34 mouse cellular contexts compared by ENCODE assay signal in genomic region chr2:104842559-104842958, GRCm38 (mm10). TPM values are rescaled to one million over a fixed set of nuclear protein-coding genes. Genes with fewer than 3 reads are reported as not detected.
"Had no signal": no experiment of that assay in that cellular context is flagged by ENCODE, and none has a peak within 500 bp of the region (broad histone marks: within the 10 kb centered on the region; RNA-seq: fewer than 3 reads in every experiment).

No protein-coding gene starts in this region.

- H3K4me1 ChIP-seq: liver, embryonic 12.5 days; liver, embryonic 13.5 days; lung, embryonic 15.5 days; midbrain, embryonic 12.5 days; neural tube, embryonic 12.5 days had no signal

- DNase-seq: left cerebral cortex, postnatal 4 days; liver; liver, embryonic 13.5 days; liver, postnatal 0 days; lung, adult 18-20 months; lung, adult 2 months; lung, embryonic 14.5 days; lung, postnatal 10 days; lung, postnatal 14 days; lung, postnatal 36 days; lung, postnatal 4 days; midbrain, embryonic 14.5 days had no signal

- H3K9me3 ChIP-seq: limb, embryonic 10.5 days; limb, embryonic 12.5 days; limb, embryonic 15.5 days; liver, embryonic 12.5 days; liver, embryonic 13.5 days; liver, embryonic 15.5 days; lung, embryonic 15.5 days; megakaryocyte, embryonic 14.5 days; midbrain, embryonic 10.5 days; midbrain, embryonic 12.5 days; midbrain, embryonic 13.5 days; neural tube, embryonic 12.5 days had no signal

- H3K9ac ChIP-seq: limb, embryonic 12.5 days; limb, embryonic 13.5 days; limb, embryonic 15.5 days; liver, embryonic 12.5 days; liver, embryonic 13.5 days; liver, embryonic 14.5 days; liver, embryonic 15.5 days; liver, postnatal 0 days; lung, embryonic 14.5 days; lung, embryonic 15.5 days; midbrain, embryonic 12.5 days; midbrain, embryonic 13.5 days; neural tube, embryonic 12.5 days had no signal

- H3K27ac ChIP-seq: limb, embryonic 10.5 days; limb, embryonic 12.5 days; limb, embryonic 13.5 days; limb, embryonic 15.5 days; liver, embryonic 12.5 days; liver, embryonic 13.5 days; liver, embryonic 14.5 days; liver, embryonic 15.5 days; lung, embryonic 15.5 days; macrophage; midbrain, embryonic 10.5 days; midbrain, embryonic 12.5 days; midbrain, embryonic 13.5 days; neural tube, embryonic 12.5 days had no signal

- H3K4me3 ChIP-seq: limb, embryonic 10.5 days; limb, embryonic 12.5 days; limb, embryonic 13.5 days; limb, embryonic 15.5 days; liver, embryonic 12.5 days; liver, embryonic 13.5 days; liver, embryonic 15.5 days; lung, embryonic 15.5 days; megakaryocyte, embryonic 14.5 days; midbrain, embryonic 10.5 days; midbrain, embryonic 12.5 days; midbrain, embryonic 13.5 days; myocyte; neural tube, embryonic 12.5 days had no signal

- H3K36me3 ChIP-seq: limb, embryonic 10.5 days; limb, embryonic 12.5 days; limb, embryonic 13.5 days; limb, embryonic 15.5 days; liver, embryonic 12.5 days; liver, embryonic 13.5 days; liver, embryonic 15.5 days; lung, embryonic 15.5 days; midbrain, embryonic 10.5 days; midbrain, embryonic 12.5 days; midbrain, embryonic 13.5 days; neural tube, embryonic 12.5 days had no signal

- H3K27me3 ChIP-seq: limb, embryonic 12.5 days; limb, embryonic 13.5 days; limb, embryonic 15.5 days; liver, embryonic 12.5 days; liver, embryonic 13.5 days; liver, embryonic 15.5 days; lung, embryonic 15.5 days; megakaryocyte, embryonic 14.5 days; midbrain, embryonic 12.5 days; midbrain, embryonic 13.5 days; neural tube, embryonic 12.5 days had no signal

- ATAC-seq: liver, embryonic 12.5 days; lung, postnatal 0 days; midbrain, embryonic 13.5 days; midbrain, embryonic 16.5 days had no signal

- H3K4me2 ChIP-seq: limb, embryonic 12.5 days; limb, embryonic 13.5 days; limb, embryonic 15.5 days; liver, embryonic 11.5 days; liver, embryonic 12.5 days; liver, embryonic 13.5 days; liver, embryonic 15.5 days; lung, embryonic 14.5 days; lung, embryonic 15.5 days; midbrain, embryonic 12.5 days; midbrain, embryonic 13.5 days; neural tube, embryonic 12.5 days had no signal

RNA-seq across cellular contexts. Expression of gene Ccdc73, which starts 25.0 kb away (rescaled TPM):
- total RNA-seq: left cerebral cortex, postnatal 14 days; left cerebral cortex, postnatal 25 days; megakaryocyte-erythroid progenitor cell, adult 5-6 weeks had no signal
- polyA plus RNA-seq: liver, adult 2 months; lung, adult 2 months had no signal
